Mouse (Mus musculus) gastrocnemius, postnatal 36 days (tissue): ENCODE data around the gene Zgpat. TPM values are rescaled to one million over a fixed set of nuclear protein-coding genes. Genes with fewer than 3 reads are reported as not detected.

Source experiments
- DNase-seq, 2 experiments: peaks; one replicate each; pipeline ENCODE4 v3.0.0; 2022
- intact Hi-C: fragments of 180-260 bp; cut with DNase I; formaldehyde crosslinking; loops from one replicate; pipeline ENCODE4 v1.15.1; 2025
- total RNA-seq, 2 experiments: library from RNA; stranded (reverse); gene quantifications; 2 replicates each; pipeline ENCODE4 v1.2.3; 2021

Zgpat gene
- total RNA-seq, 2 experiments from 2014 or later, result 11.3 to 11.5 TPM

DNA sequence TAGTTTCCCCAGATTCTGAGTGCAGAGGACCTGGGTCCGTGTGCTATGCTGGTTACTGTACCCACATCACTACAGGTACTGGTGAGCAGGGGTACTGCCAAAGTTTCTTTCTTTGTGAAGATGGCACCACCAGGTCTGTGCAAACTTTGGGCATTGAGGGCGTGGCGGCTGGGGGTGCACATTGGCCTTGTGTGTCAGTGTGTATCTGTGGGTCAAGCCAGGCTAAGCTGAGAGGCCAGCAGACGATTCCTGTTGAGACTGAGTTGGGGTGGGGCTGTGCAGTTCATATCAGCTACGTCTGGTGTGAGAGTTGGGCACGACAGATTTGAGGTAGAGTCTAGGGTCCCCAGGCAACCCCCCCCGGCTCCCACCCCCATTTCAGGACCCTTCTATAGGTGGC is 19.7 kb downstream of the Zgpat start:
- DNase-seq, result no peak
- intact Hi-C loops, result no loop called here

DNA sequence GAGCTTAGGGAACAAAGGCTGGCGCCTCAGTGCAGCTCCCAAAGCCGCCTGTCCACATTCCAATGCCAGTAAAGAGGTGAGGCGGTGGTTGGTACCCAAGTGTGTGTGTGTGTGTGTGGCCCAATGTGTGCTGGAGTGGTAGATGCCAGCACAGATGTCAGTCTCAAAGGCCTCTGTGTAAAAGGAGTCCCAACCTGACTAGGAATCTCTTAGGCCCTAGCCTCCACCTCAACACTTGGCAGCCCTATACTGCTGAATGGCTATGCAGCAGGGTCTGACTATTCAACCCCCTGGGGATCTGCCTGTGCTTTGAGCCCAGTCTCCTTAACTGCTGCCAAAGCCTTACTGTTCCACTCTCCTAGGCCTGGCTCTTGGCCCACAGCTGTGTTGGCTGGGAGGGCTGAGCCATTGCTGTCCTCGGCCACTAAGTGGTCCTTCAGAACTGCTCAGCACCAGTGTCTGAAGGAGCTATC is 20.2 kb downstream of the Zgpat start:
- peak; percentile 62 to 77 for DNase-seq
- intact Hi-C loops, result no loop called here

- peak; percentile 53 to 63 for DNase-seq
- intact Hi-C loops, result no loop called here
Observed at GRCm38 (mm10) chr2:181385885-181386284, 21.2 kb downstream of the Zgpat start.

GRCm38 (mm10) chr2:181386663-181387210 is 22.0 kb downstream of the Zgpat start:
- intact Hi-C loops, result no loop called here
- DNase-seq, result no peak

DNA sequence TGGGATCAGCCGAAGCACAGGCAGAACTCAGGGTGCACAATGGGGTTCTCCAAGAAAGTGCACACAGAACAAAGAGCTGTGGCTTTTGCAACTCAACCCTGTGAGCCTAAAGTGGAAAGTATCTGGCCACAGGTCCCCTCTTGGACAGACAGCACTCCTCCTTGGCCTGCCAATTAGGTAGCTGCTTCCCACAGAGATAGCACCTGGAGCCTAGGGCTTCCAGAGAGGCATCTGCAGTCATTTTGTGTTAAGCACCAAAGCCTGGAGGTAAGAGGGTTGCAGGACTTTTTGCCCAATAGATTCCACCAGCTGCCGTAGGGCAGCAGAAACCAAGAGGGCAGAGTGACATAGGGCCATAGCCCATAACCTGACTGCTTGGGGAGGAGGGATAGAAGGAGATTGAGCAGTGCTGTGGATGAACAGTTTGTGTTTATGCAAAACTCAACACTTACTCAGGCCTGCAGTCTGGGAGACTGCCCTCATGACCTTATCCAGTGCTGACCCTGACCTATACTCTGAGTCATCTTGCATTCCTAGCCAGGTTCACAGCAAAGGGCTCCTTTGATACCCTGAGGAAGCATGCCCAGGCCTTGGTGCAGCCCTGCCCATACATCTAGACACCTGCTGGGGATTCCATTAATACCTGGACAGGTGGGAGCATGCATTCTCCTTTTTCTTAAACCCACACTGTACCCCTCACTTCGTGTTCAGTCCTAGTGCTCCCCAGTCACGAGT is 25.6 kb downstream of the Zgpat start:
- DNase-seq, result no peak
- intact Hi-C loops, result loop anchor here (5.0 kb wide), 1 partner anchor 192 kb away; the partner anchor contains the start of gene Uckl1

GRCm38 (mm10) chr2:181391022-181391421 is 26.3 kb downstream of the Zgpat start:
- intact Hi-C loops, result loop anchor here (5.0 kb wide), 1 partner anchor 191 kb away; the partner anchor contains the start of gene Uckl1
- no peak for DNase-seq

DNA sequence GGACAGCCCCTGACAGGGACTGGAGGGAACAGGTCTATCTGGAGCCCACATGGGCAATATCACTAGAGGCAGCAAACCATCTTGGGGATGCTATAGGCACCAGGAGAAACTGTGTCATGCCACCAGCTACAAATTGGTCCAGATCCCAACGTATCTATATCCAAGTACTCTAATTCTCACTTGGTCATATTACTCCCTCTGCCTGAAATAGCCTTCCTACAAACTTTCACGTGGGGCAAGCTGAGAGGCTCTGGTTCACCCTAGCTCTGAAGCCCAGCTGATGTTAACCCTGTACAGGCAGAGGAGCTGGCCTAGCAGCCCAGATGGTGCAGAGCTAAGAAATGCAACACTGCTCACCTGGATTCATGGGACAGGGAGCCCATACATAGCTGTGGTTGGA is 26.8 kb downstream of the Zgpat start:
- peak in 1 of 2 experiments; percentile 15 for DNase-seq
- intact Hi-C loops, result loop anchor here (5.0 kb wide), 1 partner anchor 191 kb away; the partner anchor contains the start of gene Uckl1

DNA sequence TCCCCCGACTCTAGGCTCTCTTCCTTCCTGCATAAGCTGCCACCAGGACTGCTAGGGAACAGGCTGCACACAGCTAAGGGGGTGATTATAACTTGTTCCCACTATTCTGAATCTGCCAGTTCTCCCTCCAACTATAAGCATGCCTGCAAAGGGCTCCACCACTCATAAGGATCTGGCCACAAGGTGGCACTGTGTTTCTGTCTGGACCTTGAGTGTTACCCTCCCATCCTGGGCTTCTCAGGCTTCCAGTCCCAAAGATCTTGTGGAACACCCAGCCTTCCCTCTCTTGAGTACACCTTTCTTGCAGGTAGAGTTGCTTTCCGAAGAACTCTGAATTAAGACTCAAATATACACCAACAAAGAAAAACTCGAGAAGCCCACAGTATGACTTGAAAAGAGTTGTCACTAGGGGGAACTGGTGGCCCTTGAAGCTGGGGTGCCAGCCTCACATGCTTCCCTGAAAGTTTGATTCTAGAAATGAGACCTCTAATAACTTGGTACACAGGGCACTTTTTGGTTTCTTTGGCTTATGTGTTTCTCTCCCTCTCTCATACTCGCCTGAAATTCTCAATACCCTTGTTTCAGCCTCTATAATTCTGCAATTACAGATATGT is 28.0 kb downstream of the Zgpat start:
- DNase-seq, result peak; percentile 63 to 84
- intact Hi-C loops, result loop anchor here (1.0 to 5.0 kb wide), 3 partner anchors 104 to 203 kb away; partner anchors contain the start of genes Tpd52l2 and Uckl1

DNA sequence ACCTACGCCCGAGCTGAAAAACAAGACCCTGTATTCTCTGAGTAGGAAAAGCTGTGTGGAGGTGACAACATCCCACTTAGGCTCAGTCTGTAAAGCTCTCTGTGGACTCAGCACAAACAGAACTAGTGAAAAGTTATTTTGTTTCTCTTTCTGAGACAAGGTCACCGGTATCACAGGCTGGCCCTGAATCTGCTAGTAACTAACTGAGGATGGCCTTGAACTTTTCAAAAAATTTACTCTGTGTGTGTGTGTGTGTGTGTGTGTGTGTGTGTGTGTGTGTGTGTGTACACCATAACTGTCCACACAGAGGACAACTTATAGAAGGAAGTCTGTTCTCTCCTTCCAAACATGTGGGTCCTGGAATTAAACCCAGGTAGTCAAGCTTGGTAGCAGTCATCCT is 29.4 kb downstream of the Zgpat start:
- DNase-seq, result no peak
- intact Hi-C loops, result loop anchor here (5.0 kb wide), 1 partner anchor 188 kb away; the partner anchor contains the start of gene Uckl1

- intact Hi-C loops, result no loop called here
- no peak for DNase-seq
Observed at GRCm38 (mm10) chr2:181397207-181397761, 32.6 kb downstream of the Zgpat start.

DNA sequence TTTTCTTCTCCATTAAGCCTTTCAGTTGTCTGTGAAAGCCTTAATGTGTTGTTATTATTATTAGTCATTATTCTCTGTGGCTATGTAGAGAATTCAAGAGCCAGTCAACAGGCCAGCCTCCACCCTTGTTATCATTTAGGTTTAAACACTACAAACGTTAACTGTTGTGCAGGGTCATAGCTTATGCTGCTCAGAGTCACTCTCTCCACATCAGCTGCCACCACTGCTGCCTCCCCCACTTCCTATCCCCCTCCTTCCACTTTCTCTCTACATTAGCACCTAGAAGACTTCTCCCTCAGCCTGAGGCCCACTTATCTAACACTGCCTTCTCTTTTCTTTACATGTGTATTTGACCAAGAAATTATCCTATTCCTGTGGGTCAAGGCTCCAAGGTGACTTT is 36.8 kb downstream of the Zgpat start:
- DNase-seq, result no peak
- intact Hi-C loops, result no loop called here

DNA sequence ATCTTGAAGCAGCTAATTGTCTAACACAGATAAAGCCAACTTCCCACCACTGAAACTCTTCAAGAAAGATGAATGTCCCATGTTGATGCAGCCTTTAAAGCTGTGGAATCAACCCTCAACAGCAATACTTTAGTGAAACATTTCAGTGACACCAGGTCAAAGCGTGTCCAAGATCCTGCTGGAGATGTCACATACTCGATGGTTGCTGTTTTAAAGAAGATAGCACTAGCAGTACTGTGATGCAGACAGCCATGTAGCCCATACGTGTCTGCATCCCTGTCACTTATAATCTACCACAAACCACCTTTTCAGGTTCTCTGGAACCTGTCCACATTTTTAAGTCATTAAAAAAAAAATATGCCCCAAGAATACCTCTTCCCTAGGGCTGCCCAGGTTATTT is 39.0 kb downstream of the Zgpat start:
- intact Hi-C loops, result no loop called here
- no peak for DNase-seq

GRCm38 (mm10) chr2:181409643-181410042 is 44.9 kb downstream of the Zgpat start:
- intact Hi-C loops, result loop anchor here (5.0 kb wide), 2 partner anchors 48 to 158 kb away; partner anchors contain the start of gene Zbtb46
- DNase-seq, result no peak

DNA sequence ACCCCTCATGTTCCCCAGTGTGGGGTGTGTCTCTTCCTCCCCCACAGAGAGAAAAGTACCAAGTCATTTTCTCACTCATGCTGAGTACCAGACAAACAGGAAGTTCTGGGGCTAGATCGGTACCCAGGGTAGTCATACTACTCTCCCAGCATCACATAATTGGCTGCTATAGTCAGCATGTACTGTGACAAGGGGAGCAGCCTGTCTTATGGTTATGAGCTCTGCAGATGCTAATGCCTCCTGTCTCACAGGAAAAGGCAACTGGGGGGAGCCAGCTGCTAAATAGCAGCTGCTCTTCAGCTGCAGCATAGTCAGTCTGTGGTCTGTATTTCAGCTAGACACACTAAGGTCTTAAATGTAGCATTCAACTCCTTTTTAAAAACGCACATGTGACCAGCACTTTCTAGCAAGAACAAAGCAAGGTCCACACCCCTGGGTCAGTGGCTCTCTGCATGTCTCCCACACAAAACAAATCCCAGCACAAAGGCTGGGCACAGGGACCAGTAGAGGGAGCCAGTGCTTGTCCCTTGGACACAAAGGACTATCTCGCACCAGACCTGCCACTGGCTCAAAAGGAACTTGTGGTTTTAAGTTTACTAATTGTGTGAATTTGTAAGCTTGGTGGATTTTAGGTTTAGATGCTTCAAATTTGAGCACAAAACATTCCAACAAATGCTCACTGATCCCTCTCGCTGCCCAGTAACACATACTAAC is 46.2 kb downstream of the Zgpat start:
- intact Hi-C loops, result loop anchor here (1.0 to 5.0 kb wide), 3 partner anchors 46 to 156 kb away; partner anchors contain the start of gene Zbtb46

GRCm38 (mm10) chr2:181413141-181413540 is 48.4 kb downstream of the Zgpat start:
- DNase-seq, result no peak

More for the DNA sequence above, 46.2 kb downstream of the Zgpat start:
- DNase-seq, result peak; percentile 55 to 58

GRCm38 (mm10) chr2:181415945-181416344 is 51.2 kb downstream of the Zgpat start:
- intact Hi-C loops, result no loop called here
- peak in 1 of 2 experiments; percentile 40 for DNase-seq

More at GRCm38 (mm10) chr2:181413141-181413540, 48.4 kb downstream of the Zgpat start:
- intact Hi-C loops, result loop anchor here (5.0 kb wide), 2 partner anchors 44 to 154 kb away; partner anchors contain the start of gene Zbtb46

- no peak for DNase-seq
- intact Hi-C loops, result no loop called here
Observed at GRCm38 (mm10) chr2:181419359-181419758, 54.6 kb downstream of the Zgpat start.

GRCm38 (mm10) chr2:181420426-181420825 is 55.7 kb downstream of the Zgpat start:
- intact Hi-C loops, result no loop called here
- no peak for DNase-seq

GRCm38 (mm10) chr2:181420903-181421638 is 56.3 kb downstream of the Zgpat start:
- intact Hi-C loops, result no loop called here

More at GRCm38 (mm10) chr2:181420903-181421638, 56.3 kb downstream of the Zgpat start:
- DNase-seq, result no peak
